Mouse (Mus musculus): ENCODE measurements around the gene Herpud1.
A peak's percentile ranks its signal among the peaks of the same experiment; 100 is the strongest.

Gene Herpud1

GRCm38 (mm10) chr8:94408443-94409080 lies 22.3 kb downstream of the Herpud1 start:
- no peak for DNase-seq (ENCODE audit: low spot score in 2 of 2)

- no peak for DNase-seq (ENCODE audit: low spot score in 2 of 2)
Measured at GRCm38 (mm10) chr8:94409523-94409922, 23.3 kb downstream of the Herpud1 start.

GRCm38 (mm10) chr8:94412518-94412917 lies 26.3 kb downstream of the Herpud1 start:
- no peak for DNase-seq (ENCODE audit: low spot score in 2 of 2)

- no peak for DNase-seq (ENCODE audit: low spot score in 2 of 2)
Measured at GRCm38 (mm10) chr8:94413509-94413908, 27.3 kb downstream of the Herpud1 start.

GRCm38 (mm10) chr8:94415218-94415617 lies 29.0 kb downstream of the Herpud1 start:
- no peak for DNase-seq (ENCODE audit: low spot score in 2 of 2)

- DNase-seq (ENCODE audit: low spot score in 2 of 2): no peak
Measured at GRCm38 (mm10) chr8:94418017-94418416, 31.8 kb downstream of the Herpud1 start.

- no peak for DNase-seq (ENCODE audit: low spot score in 2 of 2)
Measured at GRCm38 (mm10) chr8:94422270-94422669, 36.0 kb downstream of the Herpud1 start.

GRCm38 (mm10) chr8:94427953-94428352 lies 41.7 kb downstream of the Herpud1 start:
- no peak for DNase-seq (ENCODE audit: low spot score in 2 of 2)

- no peak for DNase-seq (ENCODE audit: low spot score in 2 of 2)
Measured at GRCm38 (mm10) chr8:94428420-94428819, 42.2 kb downstream of the Herpud1 start.

GRCm38 (mm10) chr8:94429376-94429775 lies 43.1 kb downstream of the Herpud1 start:
- DNase-seq (ENCODE audit: low spot score in 2 of 2): no peak

GRCm38 (mm10) chr8:94432212-94432611 lies 46.0 kb downstream of the Herpud1 start:
- no peak for DNase-seq (ENCODE audit: low spot score in 2 of 2)

- peak; percentile 56 to 63 for DNase-seq (ENCODE audit: low spot score in 2 of 2)
Measured at GRCm38 (mm10) chr8:94433981-94434466, 47.8 kb downstream of the Herpud1 start, which contains the start of gene Nlrc5. Nlrc5 (plus strand) TSS chr8:94434356.

- DNase-seq (ENCODE audit: low spot score in 2 of 2): no peak
Measured at GRCm38 (mm10) chr8:94434958-94435357, 48.7 kb downstream of the Herpud1 start.

GRCm38 (mm10) chr8:94435397-94436111 lies 49.3 kb downstream of the Herpud1 start:
- no peak for DNase-seq (ENCODE audit: low spot score in 2 of 2)

- no peak for DNase-seq (ENCODE audit: low spot score in 2 of 2)
Measured at GRCm38 (mm10) chr8:94436112-94436572, 49.9 kb downstream of the Herpud1 start.

GRCm38 (mm10) chr8:94436900-94437299 lies 50.7 kb downstream of the Herpud1 start:
- DNase-seq (ENCODE audit: low spot score in 2 of 2): no peak

- DNase-seq (ENCODE audit: low spot score in 2 of 2): no peak
Measured at GRCm38 (mm10) chr8:94438659-94439058, 52.4 kb downstream of the Herpud1 start.

- DNase-seq (ENCODE audit: low spot score in 2 of 2): no peak
Measured at GRCm38 (mm10) chr8:94439691-94440090, 53.5 kb downstream of the Herpud1 start.

GRCm38 (mm10) chr8:94440389-94440788 lies 54.2 kb downstream of the Herpud1 start:
- no peak for DNase-seq (ENCODE audit: low spot score in 2 of 2)

GRCm38 (mm10) chr8:94441686-94442085 lies 55.4 kb downstream of the Herpud1 start:
- no peak for DNase-seq (ENCODE audit: low spot score in 2 of 2)

- no peak for DNase-seq (ENCODE audit: low spot score in 2 of 2)
Measured at GRCm38 (mm10) chr8:94443153-94443552, 56.9 kb downstream of the Herpud1 start.

- no peak for DNase-seq (ENCODE audit: low spot score in 2 of 2)
Measured at GRCm38 (mm10) chr8:94444480-94444879, 58.2 kb downstream of the Herpud1 start.
